Mouse (Mus musculus): Measurements from ENCODE around the gene Clic3.

Clic3 gene

DNA sequence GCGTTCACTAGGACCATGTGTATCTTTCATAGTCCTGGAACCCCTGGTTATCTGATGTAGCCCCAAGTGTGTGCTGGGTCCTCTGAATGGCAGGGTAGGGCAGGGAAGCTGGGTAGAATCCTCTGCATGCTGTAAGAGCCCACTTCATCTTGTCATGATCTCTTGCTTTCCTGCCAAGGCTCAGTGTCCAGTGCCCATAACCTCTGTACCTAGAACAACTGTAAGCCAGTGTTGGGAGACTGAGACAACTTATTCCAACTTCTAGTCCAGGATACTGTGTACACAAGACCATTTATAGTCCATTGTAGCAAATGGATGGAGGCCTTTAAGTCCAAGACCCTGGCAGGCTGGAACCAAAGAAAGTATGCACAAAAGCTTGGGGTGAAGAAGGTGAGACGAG is 8.6 kb downstream of the Clic3 start:
- POLR2A ChIA-PET: no interaction called here
- CTCF ChIA-PET: interaction anchor here in 1 of 4 experiments (1.0 kb wide), 1 partner anchor 37 kb away, joined by 3 read pairs; the partner anchor contains the start of gene Abca2

DNA sequence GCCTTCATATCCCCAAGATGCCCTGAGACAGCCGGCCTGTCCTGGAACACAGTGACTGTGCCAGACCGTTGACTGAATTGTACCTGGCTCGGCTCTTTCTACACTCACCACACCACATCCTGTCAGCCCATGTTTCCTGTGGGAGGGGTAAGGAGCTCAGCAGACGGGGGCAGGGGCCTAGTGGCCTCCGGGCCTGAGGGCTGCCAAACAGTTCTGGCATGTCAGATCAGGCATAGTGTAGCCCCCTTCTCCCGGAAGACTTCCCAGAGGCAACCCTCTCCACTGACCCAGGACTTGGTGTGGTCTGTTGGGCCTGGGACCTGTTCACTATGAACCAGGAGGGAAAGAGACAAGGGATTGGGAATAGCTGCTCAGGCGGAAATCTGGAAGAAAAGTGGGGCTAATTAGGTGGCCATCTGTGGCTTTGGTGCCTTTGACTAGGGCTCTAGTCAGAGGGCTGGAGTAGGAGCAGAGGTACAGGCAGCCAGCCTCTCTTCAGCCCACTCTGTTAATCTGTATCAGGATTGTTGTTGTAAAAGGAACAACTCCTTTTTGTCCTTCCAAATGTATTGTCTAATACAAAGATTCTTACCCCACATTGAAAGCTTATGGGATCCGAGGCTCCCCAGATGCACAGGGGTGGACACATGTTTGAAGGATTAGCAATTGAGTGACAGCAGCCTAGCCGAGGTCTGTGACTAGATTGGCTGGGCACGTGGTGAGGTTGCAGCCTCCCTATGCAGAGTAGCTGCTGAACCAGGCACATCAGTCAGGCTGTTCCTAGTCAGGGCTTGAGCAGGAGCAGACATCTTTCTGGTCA is 9.4 kb downstream of the Clic3 start:
- POLR2A ChIA-PET: interaction anchor here in 1 of 4 experiments (0.6 to 2.1 kb wide), 3 partner anchors 9 to 241 kb away, joined by 3 to 5 read pairs (median 3); partner anchors contain the start of gene Clic3

DNA sequence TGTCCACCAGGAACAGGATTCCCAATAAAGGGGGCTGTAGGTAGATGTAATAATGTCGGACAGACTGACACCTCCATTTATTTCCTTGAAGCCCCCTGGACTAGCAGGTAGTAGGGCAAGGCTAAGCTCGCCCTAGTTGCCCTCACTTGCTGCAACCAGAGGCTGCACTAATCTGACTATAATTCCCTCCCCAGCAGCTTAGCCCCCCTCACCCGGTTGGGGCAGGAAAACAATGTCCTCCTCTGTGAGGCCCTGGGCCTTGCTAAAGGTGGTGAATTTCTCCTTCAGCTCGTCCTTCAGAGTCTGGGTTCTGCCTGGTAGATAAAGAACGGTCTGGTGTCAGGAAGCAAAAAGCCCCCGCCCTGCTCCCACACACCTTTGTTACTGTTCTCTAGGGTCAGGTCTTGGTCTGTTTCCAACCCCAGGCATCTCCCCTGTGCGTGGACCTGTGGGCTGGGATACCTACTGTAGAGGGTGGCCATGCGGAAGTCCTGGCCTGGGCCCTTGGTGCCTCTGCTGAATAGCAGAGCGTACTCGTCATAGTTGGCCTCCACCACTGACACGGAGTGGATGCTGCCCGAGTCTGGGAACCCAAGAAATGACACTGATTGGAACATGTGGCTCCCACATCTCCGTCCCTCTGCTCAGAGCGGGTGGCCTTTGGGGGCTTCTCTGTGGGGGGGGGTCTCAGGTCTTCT is 11.1 kb downstream of the Clic3 start:
- ChIA-PET CTCF (interaction anchor here in 1 of 4 experiments (0.9 kb wide), 1 partner anchor 41 kb away, joined by 3 read pairs; no protein-coding TSS in a partner anchor), POLR2A (interaction anchor here in 2 of 4 experiments (0.7 to 2.1 kb wide), 5 partner anchors 11 to 79 kb away, joined by 3 to 5 read pairs (median 4); partner anchors contain the start of genes C8g (in 1 of the 2), Clic3 (in 1 of the 2) and Traf2 (in 1 of the 2))

More for the DNA sequence above, 9.4 kb downstream of the Clic3 start:
- CTCF ChIA-PET: interaction anchor here in 1 of 4 experiments (1.0 kb wide), 1 partner anchor 37 kb away, joined by 3 read pairs; the partner anchor contains the start of gene Abca2

DNA sequence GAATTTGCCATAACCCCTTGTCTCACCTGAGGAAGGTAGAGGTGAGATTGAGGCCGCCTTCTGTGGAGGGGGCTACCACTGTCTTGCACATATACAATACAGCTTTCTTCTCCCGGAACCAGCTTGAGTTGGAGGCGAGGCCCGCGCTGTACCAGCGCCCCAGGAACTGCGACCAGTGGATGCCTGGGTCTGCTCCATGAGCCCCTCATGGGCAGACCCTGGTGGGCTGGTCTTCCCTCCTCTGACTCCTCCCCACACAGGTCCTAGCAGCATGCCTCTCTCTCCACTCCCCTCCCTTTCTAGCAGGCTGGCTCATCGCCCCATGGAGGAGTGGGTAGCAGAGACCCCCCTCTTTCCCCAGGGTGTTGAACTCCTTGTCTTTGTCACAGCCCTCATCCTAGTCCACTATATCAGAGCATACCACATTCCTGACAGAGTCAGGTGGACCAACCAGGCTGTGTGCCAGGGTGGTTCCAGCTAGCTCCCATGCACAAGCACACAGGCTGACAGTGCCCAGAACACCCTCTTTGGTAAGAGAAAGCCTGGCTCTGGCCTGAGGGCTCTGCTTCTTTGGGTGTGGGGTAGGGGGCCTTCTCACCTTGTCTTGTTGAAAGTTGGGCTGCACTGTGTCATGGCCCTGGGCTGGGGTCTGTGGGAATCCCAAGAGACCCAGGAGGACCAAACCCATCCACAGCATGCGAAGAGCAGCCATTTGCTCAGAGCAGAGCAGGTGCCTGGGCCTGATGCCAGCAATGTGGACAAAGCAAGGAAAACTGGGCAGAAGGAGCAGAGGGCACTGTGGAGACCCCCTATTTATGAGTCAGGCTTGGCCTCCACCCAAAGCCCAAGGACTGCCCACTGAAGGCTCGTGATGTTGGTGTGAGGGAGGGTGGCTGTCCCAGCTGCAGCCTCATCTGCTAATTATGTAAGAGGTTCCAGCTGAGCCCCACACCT is 12.6 kb downstream of the Clic3 start:
- ChIA-PET CTCF (interaction anchor here in 1 of 4 experiments (0.6 kb wide), 1 partner anchor 48 kb away, joined by 4 read pairs; no protein-coding TSS in a partner anchor), POLR2A (interaction anchor here in 3 of 4 experiments (0.5 to 2.3 kb wide), 6 partner anchors 8 to 270 kb away, joined by 3 to 9 read pairs (median 5); partner anchors contain the start of genes Paxx (in 2 of the 3) and Traf2 (in 1 of the 3))

- POLR2A ChIA-PET: interaction anchor here in 3 of 4 experiments (0.7 to 2.3 kb wide), 4 partner anchors 9 to 77 kb away, joined by 3 to 9 read pairs (median 6); partner anchors contain the start of genes Paxx (in 2 of the 3) and Traf2 (in 1 of the 3)
- CTCF ChIA-PET: interaction anchor here in 1 of 4 experiments (0.6 kb wide), 1 partner anchor 49 kb away, joined by 4 read pairs; no protein-coding TSS in a partner anchor
These were observed 13.3 kb downstream of the Clic3 start, which contains the start of gene Ptgds for GRCm38 (mm10) chr2:25469969-25470368. Gene Ptgds (minus strand): TSS chr2:25470046.

DNA sequence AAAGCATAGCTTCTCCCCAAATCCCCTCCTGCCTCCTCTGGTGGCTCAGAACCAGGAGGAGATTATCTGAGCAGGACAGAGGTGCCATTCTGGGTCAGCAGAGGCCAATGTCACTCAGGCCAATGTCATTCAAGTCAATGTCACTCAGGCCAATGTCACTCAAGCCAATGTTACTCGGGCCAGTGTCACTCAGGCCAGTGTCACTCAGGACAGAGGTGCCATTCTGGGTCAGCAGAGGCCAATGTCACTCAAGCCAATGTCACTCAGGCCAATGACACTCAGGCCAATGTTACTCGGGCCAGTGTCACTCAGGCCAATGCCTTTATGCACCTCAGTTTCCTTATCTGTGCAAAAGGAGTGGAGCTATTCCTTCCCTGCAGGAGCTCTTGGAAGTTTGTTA is 15.9 kb downstream of the Clic3 start:
- POLR2A ChIA-PET: interaction anchor here in 2 of 4 experiments (0.8 kb wide), 2 partner anchors 22 to 100 kb away, joined by 3 read pairs; partner anchors contain the start of gene Sapcd2 (in 1 of the 2)
- CTCF ChIA-PET: no interaction called here

- ChIA-PET POLR2A (no interaction called here), CTCF (interaction anchor here in 1 of 4 experiments (0.7 kb wide), 1 partner anchor 165 kb away, joined by 3 read pairs; no protein-coding TSS in a partner anchor)
These were observed 20.9 kb downstream of the Clic3 start for GRCm38 (mm10) chr2:25477541-25477940.

DNA sequence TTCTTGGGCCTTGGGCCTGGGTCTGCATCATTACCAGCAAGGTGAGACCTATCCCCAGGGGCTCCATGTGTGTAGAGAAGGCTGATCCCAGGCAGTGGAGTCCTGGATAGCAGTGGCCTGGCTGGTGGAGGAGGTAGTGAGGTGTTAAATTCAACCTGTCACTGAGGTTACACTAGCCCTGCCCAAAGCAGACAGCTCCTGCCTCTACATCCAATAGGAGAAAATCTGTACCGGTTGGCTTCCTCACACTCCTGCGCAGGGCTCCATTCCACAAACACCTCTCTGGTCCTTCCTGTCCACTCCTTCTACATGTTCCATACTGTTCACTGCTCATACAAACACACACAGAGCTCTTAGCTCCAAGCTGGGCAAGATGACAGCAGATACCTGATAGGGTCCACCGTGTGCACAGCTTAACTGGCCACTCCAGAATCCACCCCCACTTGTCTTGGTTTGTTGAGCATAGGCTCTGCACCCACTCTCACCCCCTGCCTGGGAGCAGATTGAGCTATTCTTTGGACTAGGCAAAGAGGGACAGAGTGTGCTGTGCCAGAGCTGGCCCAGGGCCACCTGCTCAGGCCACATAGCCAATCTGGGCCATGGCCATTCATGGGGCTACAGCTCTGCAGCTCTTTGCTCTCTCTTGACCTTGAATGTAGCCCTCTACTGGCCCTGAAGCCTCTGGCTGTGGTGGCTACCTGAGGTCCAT is 21.5 kb downstream of the Clic3 start:
- ChIA-PET CTCF (no interaction called here), POLR2A (no interaction called here)

- POLR2A ChIA-PET: interaction anchor here in 1 of 4 experiments (0.6 to 1.5 kb wide), 2 partner anchors 57 to 179 kb away, joined by 3 read pairs; no protein-coding TSS in a partner anchor
- CTCF ChIA-PET: interaction anchor here in 3 of 4 experiments (0.6 to 1.2 kb wide), 3 partner anchors 52 to 95 kb away, joined by 3 to 5 read pairs (median 4); partner anchors contain the start of genes Abca2 (in 1 of the 3), Mamdc4 (in 1 of the 3) and Phpt1 (in 1 of the 3)
These were observed 23.1 kb downstream of the Clic3 start for GRCm38 (mm10) chr2:25479551-25480311.

- POLR2A ChIA-PET: interaction anchor here in 1 of 4 experiments (1.4 to 1.5 kb wide), 2 partner anchors 24 to 58 kb away, joined by 3 read pairs; partner anchors contain the start of gene Clic3
- CTCF ChIA-PET: interaction anchor here in 1 of 4 experiments (1.2 to 2.0 kb wide), 2 partner anchors 52 to 55 kb away, joined by 4 to 6 read pairs; partner anchors contain the start of gene Abca2
These were observed 23.9 kb downstream of the Clic3 start for GRCm38 (mm10) chr2:25480541-25480940.

DNA sequence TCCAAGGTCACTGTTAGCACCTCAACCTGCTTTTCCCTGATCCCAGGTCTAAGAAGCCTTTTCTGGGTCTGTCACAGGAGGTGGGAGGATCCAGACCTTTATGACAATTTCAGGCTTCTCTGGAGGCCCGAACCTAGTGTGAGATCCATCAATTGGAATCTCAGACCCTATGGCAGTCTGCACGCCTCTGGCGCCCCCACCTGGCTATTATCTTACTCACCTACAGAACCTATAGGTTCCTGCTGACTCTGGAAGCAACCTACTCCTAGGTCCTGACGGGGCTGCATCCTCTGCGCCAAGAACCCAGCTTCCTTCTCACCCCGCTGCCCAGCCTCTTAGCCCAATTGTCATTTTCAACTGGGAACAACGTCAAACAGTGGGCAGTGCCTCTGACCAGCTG is 26.3 kb downstream of the Clic3 start:
- POLR2A ChIA-PET: interaction anchor here in 1 of 4 experiments (0.8 kb wide), 1 partner anchor 63 kb away, joined by 3 read pairs; no protein-coding TSS in a partner anchor
- CTCF ChIA-PET: interaction anchor here in 3 of 4 experiments (0.7 to 1.4 kb wide), 5 partner anchors 16 to 106 kb away, joined by 3 to 6 read pairs (median 4); partner anchors contain the start of gene Clic3 (in 1 of the 3)

GRCm38 (mm10) chr2:25484901-25485647 is 28.4 kb downstream of the Clic3 start:
- ChIA-PET POLR2A (interaction anchor here in 2 of 4 experiments (0.6 to 0.7 kb wide), 2 partner anchors 13 to 64 kb away, joined by 4 to 6 read pairs; no protein-coding TSS in a partner anchor), CTCF (interaction anchor here in 2 of 4 experiments (0.6 to 1.6 kb wide), 4 partner anchors 14 to 192 kb away, joined by 3 to 7 read pairs (median 4); partner anchors contain the start of gene Fbxw5 (in 1 of the 2))

DNA sequence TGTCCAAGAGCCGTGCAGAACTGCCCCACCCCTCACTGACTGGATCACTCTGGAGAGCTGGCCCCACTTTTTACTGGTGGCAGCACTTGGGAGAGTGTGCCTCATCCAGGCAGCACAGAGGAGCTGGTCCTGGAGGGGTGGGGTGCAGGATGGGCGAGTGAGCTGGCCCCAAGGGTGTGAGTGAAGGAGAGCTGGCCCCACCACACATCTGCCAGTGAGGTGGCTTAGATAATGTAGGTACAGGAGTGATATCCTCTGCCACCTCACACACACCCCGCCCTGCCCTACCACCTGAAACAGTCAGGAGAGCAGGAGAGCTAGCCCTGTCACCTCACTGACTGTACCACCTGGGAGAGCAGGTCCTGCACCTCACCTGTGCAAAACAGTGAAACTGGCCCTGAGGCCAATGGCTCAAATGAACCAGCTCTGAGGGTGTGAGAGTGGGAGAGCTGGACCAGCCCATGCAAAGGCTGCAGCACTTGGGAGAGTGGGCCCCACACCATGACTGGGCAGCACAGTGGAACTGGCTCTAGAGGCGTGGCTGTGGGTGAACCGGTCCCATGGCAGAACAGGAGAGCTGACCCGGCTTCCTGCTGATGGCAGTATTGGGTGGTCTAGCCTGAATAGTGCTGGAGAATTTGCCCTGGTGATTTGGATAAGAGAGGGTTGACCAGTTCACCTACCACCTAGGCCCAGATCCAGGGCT is 31.5 kb downstream of the Clic3 start:
- ChIA-PET CTCF (no interaction called here), POLR2A (interaction anchor here in 1 of 4 experiments (0.6 kb wide), 1 partner anchor 22 kb away, joined by 3 read pairs; no protein-coding TSS in a partner anchor)

DNA sequence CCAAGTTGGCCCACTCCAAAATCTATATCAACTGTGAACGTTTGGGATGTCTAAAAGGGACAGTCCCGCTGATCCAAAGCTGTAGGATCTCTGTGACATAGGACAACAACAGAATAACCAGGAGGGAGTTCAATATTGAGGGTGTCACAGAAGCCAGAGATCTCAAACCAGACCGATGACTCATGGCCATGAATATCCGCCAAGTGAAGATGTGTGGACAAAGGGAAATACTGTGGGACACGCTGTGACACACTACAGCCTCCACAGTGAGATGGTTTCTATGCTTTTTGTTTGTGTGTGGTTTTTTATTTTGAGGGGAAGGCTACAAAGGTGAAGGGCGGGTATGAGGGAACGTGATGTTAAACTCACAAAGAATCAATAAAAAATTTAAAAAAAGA is 32.0 kb downstream of the Clic3 start:
- CTCF ChIA-PET: interaction anchor here in 1 of 4 experiments (1.1 kb wide), 1 partner anchor 18 kb away, joined by 5 read pairs; no protein-coding TSS in a partner anchor
- POLR2A ChIA-PET: interaction anchor here in 1 of 4 experiments (0.6 kb wide), 1 partner anchor 23 kb away, joined by 3 read pairs; no protein-coding TSS in a partner anchor

Measured in embryonic stem cell, embryonic (primary cell).